Mouse (Mus musculus): ENCODE measurements around the gene Rpl14. TPM values are rescaled to one million over a fixed set of nuclear protein-coding genes. Genes with fewer than 3 reads are reported as not detected.
A peak's percentile ranks its signal among the peaks of the same experiment; 100 is the strongest.

Gene Rpl14
- total and polyA plus RNA-seq, 3 experiments, result 1,081 to 2,026 (median 1,346) TPM

- H3K27me3 ChIP-seq (replicated peaks), result no peaks in the 10 kb centered on the region
- TF ChIP-seq UBTF (IDR thresholded peaks at IDR 0.05; ENCODE audit: low read depth, low read length), result no peak
- no peak for TF ChIP-seq JUN (IDR thresholded peaks at IDR 0.05; ENCODE audit: insufficient read depth, low read depth, low read length)
- no peak overlapping the region for H3K4me2 ChIP-seq (ENCODE audit: insufficient read depth, low read depth, poor library complexity, severe bottlenecking)
- dilution Hi-C loops (cut with MboI; ENCODE audit: extremely low pct_ligation_motif_present, extremely low pct_unique_long_range_greater_than_20kb, low sequenced_read_pairs) (no loop called here), in situ Hi-C loops (cut with MboI; ENCODE audit: low pct_ligation_motif_present, low pct_unique_long_range_greater_than_20kb, low sequenced_read_pairs) (no loop called here)
- H3K36me3 ChIP-seq (replicated peaks in 1 of 2; ENCODE audit: control insufficient read depth in 1 of 2, insufficient read depth in 1 of 2, low read length in 1 of 2), result no peaks in the 10 kb centered on the region
- no peaks in the 10 kb centered on the region for H3K9me3 ChIP-seq (replicated peaks; ENCODE audit: low read length)
- no peak for DNase-seq (ENCODE audit: extremely low read depth)
- H3K27ac ChIP-seq (ENCODE audit: insufficient read depth, low read depth), result no peak overlapping the region
- no peak overlapping the region for H3K4me3 ChIP-seq (replicated peaks in 1 of 3; ENCODE audit: low read depth in 2 of 3, low read length in 2 of 3, poor library complexity in 1 of 3)
- H3K4me1 ChIP-seq (ENCODE audit: control insufficient read depth in 1 of 2, insufficient read depth in 2 of 2), result peaks cover 5 to 20% of the 10 kb centered on the region in 2 experiments; a peak in 1 of 4 replicates
- H3K9ac ChIP-seq (ENCODE audit: insufficient read depth, low read depth), result no peak overlapping the region
- no peaks in the 10 kb centered on the region for H3K79me2 ChIP-seq (replicated peaks; ENCODE audit: control insufficient read depth, extremely low read depth, insufficient read depth, poor library complexity, severe bottlenecking)
These were observed 29.0 kb upstream of the Rpl14 start for GRCm38 (mm10) chr9:120542241-120542640.

GRCm38 (mm10) chr9:120545994-120546393 is 25.2 kb upstream of the Rpl14 start:
- H3K27me3 ChIP-seq (replicated peaks), result peaks cover 10% of the 10 kb centered on the region
- dilution Hi-C loops (cut with MboI; ENCODE audit: extremely low pct_ligation_motif_present, extremely low pct_unique_long_range_greater_than_20kb, low sequenced_read_pairs), result no loop called here

GRCm38 (mm10) chr9:120546482-120546881 is 24.8 kb upstream of the Rpl14 start:
- Histone ChIP-seq H3K4me1 (ENCODE audit: control insufficient read depth in 1 of 2, insufficient read depth in 2 of 2) (peaks cover 3 to 7% of the 10 kb centered on the region in 2 experiments; a peak in 1 of 4 replicates), H3K4me3 (replicated peaks in 1 of 3; ENCODE audit: low read depth in 2 of 3, low read length in 2 of 3, poor library complexity in 1 of 3) (no peak overlapping the region), H3K79me2 (replicated peaks; ENCODE audit: control insufficient read depth, extremely low read depth, insufficient read depth, poor library complexity, severe bottlenecking) (no peaks in the 10 kb centered on the region), H3K36me3 (replicated peaks in 1 of 2; ENCODE audit: control insufficient read depth in 1 of 2, insufficient read depth in 1 of 2, low read length in 1 of 2) (no peaks in the 10 kb centered on the region), H3K27ac (ENCODE audit: insufficient read depth, low read depth) (no peak overlapping the region), H3K9me3 (replicated peaks; ENCODE audit: low read length) (no peaks in the 10 kb centered on the region), H3K4me2 (ENCODE audit: insufficient read depth, low read depth, poor library complexity, severe bottlenecking) (no peak overlapping the region), H3K9ac (ENCODE audit: insufficient read depth, low read depth) (no peak overlapping the region), H3K27me3 (replicated peaks) (peaks cover 13% of the 10 kb centered on the region)
- peak; percentile 23; the same call in 1 of the 2 replicates for TF ChIP-seq NRF1 (IDR thresholded peaks at IDR 0.05; ENCODE audit: low read depth, low read length)
- TF ChIP-seq USF1 (IDR thresholded peaks at IDR 0.05; ENCODE audit: low read depth, low read length), result no peak
- TF ChIP-seq SMC3 (IDR thresholded peaks at IDR 0.05; ENCODE audit: low read depth, low read length), result no peak
- TF ChIP-seq PAX5 (IDR thresholded peaks at IDR 0.05; ENCODE audit: low read length), result no peak
- no peak for TF ChIP-seq ETS1 (conservative IDR thresholded peaks at IDR 0.05; ENCODE audit: low read depth, low read length)
- DNase-seq (ENCODE audit: extremely low read depth), result no peak
- dilution Hi-C loops (cut with MboI; ENCODE audit: extremely low pct_ligation_motif_present, extremely low pct_unique_long_range_greater_than_20kb, low sequenced_read_pairs), result no loop called here
- in situ Hi-C loops (cut with MboI; ENCODE audit: low pct_ligation_motif_present, low pct_unique_long_range_greater_than_20kb, low sequenced_read_pairs), result no loop called here

More at GRCm38 (mm10) chr9:120545994-120546393, 25.2 kb upstream of the Rpl14 start:
- in situ Hi-C loops (cut with MboI; ENCODE audit: low pct_ligation_motif_present, low pct_unique_long_range_greater_than_20kb, low sequenced_read_pairs), result no loop called here
- Histone ChIP-seq H3K27ac (ENCODE audit: insufficient read depth, low read depth) (no peak overlapping the region), H3K36me3 (replicated peaks in 1 of 2; ENCODE audit: control insufficient read depth in 1 of 2, insufficient read depth in 1 of 2, low read length in 1 of 2) (no peaks in the 10 kb centered on the region), H3K4me3 (replicated peaks in 1 of 3; ENCODE audit: low read depth in 2 of 3, low read length in 2 of 3, poor library complexity in 1 of 3) (no peak overlapping the region), H3K4me2 (ENCODE audit: insufficient read depth, low read depth, poor library complexity, severe bottlenecking) (no peak overlapping the region), H3K9ac (ENCODE audit: insufficient read depth, low read depth) (no peak overlapping the region), H3K9me3 (replicated peaks; ENCODE audit: low read length) (no peaks in the 10 kb centered on the region), H3K4me1 (ENCODE audit: control insufficient read depth in 1 of 2, insufficient read depth in 2 of 2) (peaks cover 3 to 7% of the 10 kb centered on the region in 2 experiments; a peak in 1 of 4 replicates), H3K79me2 (replicated peaks; ENCODE audit: control insufficient read depth, extremely low read depth, insufficient read depth, poor library complexity, severe bottlenecking) (no peaks in the 10 kb centered on the region)
- DNase-seq (ENCODE audit: extremely low read depth), result no peak
- TF ChIP-seq PAX5 (IDR thresholded peaks at IDR 0.05; ENCODE audit: low read length), result no peak
- TF ChIP-seq USF2 (conservative IDR thresholded peaks at IDR 0.05; ENCODE audit: low read depth, low read length), result no peak
- TF ChIP-seq ZMIZ1 (IDR thresholded peaks at IDR 0.05; ENCODE audit: low read depth, low read length), result no peak
- no peak for TF ChIP-seq MYC (IDR thresholded peaks at IDR 0.05; ENCODE audit: low read depth, low read length)
- no peak for TF ChIP-seq MAZ (IDR thresholded peaks at IDR 0.05; ENCODE audit: low read depth, low read length)
- TF ChIP-seq HCFC1 (IDR thresholded peaks at IDR 0.05; ENCODE audit: low read depth, low read length), result no peak
